Mouse (Mus musculus) thymus, postnatal 10 days (tissue): ENCODE data around the gene Mpig6b.
"Not testable (repeated sequence)": the region's sequence is repeated elsewhere in the genome, so short reads cannot be mapped to it uniquely, and the experiment has no call there.

ENCODE experiments used
- DNase-seq, 2 experiments: peaks; one replicate each; pipeline ENCODE4 v3.0.0; 2021; ENCODE audit warnings: low spot score in 2 of 2

Gene Mpig6b

DNA sequence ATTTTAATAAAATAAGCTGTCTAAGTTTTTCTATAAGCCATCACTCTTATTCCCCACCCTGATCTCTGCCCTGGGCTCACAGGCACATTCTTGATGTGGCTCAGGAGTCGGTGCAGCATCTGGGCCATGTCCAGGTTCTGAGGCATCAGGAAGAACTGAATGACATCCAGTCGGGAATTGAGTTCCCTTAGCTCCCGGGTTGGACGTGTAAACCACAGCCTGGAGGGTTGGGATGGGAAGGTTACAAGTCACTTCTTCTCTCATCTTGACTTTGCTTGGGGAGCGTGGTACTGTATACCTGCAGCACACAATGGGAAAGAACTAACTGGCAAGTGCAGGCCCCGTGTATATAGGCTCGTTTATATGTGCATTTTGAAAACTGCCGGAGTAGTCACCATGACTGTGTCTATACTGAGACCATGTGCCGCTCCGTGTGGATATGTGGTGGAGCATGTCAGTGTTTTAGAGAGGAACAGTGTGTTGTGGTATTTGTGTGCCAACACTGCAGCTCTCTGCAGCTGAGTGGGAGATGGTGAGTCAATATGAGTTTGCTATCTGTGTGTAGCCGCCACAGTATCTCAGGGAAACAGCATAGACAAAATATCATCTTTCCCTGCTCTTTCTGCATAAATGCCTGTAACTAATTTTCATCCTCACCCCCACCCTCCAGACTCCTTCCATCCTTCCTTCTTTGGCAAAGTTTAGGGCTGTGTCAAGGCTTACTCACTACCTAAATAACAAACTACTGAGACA lies 26.7 kb downstream of the Mpig6b start:
- DNase-seq = no peak

DNA sequence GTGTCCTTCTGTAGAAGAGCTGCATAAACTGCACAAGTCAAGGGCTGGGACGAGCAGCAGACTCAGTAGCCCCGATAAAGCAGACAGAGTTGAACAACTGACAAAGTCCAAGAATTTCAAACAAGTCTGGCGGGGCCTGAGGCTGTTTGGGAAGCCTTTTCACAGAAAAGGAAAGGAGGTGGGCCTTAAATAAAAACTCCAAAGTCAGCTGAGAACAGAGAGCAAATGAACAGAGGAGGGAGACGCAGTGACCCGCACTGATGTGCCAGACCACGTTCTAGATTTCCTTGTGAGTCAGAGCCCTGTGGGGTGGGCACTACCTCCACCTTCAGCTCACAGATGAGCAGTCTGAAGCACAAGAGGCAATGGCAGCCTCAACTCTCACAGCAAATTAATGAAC lies 31.1 kb downstream of the Mpig6b start:
- DNase-seq = no peak

DNA sequence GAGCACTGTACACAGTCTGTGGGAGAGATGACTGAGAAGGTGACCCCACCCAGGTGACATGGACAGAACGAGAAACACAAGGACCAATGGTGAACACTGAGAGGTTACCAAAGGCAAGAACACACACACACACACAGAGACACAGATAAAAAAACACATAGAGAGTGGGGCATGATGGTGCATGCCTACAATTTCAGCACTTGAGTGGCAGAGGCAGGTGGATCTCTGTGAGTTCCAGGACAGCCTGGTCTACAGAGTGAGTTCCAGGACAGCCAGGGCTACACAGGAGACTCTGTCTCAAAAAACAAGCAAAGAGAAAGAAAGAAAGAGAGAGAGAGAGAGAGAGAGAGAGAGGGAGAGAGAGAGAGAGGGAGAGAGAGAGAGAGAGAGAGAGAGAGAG lies 32.3 kb downstream of the Mpig6b start:
- DNase-seq = not testable (repeated sequence)

DNA sequence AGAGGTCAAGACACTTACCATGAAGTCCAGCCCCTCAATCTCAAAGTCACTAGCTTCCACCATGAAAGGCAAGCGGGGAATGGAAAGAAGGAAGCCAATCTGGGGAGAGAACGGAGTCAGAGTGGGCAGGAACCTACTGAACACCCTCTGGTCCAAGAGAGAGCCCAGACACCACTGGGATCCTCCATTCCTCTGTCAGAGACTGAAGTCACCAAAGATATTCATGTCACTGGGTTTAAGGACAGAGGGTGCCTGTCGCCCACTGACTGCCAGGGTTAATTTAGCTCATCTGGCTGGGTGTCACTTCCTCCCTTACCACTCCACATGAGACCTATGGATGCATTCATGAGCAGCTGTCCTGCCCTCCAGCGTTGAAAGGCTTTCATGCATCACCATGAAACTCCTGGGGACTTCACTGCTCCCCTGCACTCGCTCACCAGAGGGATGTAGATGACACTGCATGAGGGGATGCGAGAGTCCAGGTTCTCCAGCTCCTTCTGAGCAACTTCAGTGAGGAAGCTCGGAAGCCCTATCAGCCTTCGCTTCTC lies 33.6 kb downstream of the Mpig6b start:
- no peak for DNase-seq

DNA sequence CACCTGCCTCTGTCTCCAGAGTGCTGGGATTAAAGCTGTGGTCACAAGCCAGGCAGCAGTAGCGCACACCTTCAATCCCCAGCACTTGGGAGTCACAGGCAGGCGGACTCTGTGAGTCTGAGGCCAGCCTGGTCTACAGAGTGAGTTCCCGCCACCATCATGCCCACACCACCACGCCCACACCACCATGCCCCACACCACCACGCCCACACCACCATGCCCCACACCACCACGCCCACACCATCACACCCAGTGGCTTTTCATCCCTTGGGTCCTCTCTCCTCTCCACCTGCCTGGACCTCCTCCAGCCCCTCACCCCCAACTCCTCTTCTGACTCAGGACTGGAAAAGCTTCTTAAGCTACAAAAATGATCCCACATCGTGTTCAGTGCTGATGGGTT lies 34.1 kb downstream of the Mpig6b start:
- DNase-seq = no peak

DNA sequence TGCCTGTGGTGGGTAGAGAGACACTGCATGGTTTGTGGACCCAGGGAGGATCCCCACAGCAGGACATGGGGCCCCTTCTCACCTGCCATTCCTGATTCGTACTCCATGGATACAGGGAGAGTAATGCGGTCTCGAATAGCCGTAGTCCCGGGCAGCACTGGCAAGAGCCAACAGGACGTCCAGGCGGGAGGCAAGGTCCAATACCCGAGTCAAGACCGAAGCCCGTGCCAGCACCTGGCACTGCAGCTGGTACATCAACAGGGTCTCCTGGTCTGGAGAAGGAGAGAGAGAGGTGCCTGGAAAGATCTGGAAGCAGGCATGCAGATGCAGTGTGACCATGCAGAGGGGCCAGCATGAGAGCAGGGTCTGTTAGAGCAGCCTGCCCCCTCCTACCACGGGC lies 34.7 kb downstream of the Mpig6b start:
- DNase-seq = no peak

DNA sequence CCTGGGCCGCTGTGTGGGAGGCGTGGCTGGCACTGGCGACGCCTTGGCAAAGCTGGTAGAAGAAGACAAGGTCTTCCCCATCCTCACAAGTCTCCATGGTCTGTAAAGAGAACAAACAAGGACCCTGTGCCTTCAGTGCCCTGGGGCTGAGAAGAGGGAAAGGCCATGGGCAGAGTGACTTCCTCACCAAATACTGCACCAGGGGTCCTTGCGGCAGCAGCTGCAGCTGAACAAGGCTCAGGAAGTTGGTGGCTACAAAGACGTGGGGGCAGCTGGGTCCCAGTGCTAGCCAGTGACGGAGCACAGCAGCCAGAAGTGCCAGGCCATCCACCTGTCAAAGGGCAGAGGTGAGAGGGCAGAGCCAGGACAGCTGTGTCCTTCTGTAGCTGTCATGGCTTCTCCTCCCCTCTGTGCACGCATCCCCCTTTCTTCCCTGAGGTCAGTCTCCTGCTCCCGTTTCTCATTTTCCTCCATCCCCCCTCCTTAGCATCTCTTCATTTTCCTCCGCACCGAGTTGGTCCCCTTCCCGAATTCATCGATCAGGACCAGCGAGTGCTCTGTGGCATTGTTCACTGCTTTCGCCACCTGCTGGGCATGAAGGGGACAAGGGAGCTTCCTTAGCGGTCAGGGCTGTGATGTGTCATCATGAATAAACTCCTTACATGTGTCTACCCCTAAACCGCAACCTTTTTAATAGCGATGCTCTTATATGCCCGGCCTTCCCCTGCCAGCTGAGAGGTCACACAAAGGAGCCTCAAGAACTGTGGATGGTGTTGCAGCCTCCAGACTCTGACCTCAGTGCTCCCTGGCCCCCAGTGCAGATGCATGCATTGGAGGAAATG lies 36.1 kb downstream of the Mpig6b start:
- peak in 1 of 2 experiments; percentile 37 for DNase-seq

DNA sequence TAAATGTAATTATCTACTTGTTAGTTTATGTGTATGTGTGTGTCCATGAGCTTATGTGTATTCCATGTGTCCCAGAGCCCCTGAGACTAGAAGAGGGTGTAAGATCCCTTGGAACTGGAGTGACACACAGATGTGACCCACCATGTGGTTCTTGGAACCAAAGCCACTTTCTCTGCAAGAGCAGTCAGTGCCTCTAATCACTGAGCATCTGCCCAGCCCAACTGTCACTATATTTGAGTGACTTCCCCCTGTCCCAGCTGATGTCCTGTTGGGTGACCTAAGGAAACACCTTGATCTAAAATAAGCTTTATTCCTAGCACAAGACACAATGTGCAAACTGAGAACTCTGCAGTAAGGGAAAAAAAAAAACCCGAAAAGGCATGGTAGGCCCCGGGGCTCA lies 37.7 kb downstream of the Mpig6b start:
- no peak for DNase-seq

DNA sequence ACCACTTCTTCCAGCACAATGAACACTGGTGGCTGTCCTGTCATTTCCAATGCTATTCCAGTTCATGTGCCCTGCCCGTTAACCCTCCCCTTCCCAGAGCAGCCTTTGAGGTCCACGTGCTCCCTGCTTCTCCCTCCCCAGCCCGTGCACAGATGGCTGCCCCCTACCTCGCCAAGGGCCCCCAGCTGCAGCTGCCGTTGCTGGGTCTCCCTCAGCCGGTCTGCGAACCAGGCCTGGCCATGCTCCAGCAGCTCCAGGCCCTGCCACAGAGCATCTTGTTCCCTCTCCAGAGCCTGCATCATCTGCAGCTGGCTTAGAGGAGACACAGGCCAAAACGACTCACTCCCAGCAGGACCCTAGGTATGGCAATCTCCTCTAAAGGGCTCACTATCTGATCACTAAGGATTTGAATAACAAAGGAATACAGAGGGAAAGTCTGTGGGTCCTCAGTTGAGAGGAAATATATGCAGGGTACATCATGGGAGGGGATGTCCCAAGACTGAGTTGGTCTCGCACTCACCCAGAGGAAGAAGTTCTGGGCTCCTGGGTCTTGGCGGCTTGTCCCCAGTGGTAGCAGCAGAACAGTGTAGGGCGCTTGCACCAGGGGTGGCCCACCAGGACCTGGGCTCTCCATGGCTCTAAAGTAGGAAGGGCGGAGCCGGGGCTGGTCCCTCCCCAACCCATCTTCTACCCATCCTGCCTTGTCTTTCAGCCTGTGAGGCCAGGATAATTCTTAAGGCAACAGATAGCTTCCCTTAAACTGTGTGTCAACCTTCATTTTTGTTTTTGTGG lies 38.5 kb downstream of the Mpig6b start, which contains the start of gene Sapcd1:
Gene Sapcd1 (minus strand): TSS at position 740 of the 792 bp plus-strand sequence.
- no peak for DNase-seq

DNA sequence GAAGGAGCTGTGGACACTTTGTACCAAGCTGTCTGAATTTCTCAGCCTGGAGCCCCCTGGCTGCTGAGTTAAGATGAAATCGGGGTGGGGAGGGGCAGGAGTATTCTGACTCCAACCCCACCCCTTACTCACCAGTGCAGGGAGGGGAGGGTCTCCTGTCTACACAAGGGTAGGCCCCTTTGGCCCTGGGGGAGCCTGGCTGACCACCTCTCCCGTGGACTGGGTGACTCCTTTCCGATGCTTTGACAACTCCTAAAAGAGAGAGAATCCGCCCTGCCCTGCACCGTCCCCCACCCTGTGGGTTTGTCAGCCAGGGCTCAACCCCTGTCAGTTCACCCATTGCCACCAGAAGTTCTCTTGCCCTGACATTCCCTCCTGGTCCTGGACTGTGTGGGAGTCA lies 39.8 kb downstream of the Mpig6b start:
- DNase-seq = no peak

DNA sequence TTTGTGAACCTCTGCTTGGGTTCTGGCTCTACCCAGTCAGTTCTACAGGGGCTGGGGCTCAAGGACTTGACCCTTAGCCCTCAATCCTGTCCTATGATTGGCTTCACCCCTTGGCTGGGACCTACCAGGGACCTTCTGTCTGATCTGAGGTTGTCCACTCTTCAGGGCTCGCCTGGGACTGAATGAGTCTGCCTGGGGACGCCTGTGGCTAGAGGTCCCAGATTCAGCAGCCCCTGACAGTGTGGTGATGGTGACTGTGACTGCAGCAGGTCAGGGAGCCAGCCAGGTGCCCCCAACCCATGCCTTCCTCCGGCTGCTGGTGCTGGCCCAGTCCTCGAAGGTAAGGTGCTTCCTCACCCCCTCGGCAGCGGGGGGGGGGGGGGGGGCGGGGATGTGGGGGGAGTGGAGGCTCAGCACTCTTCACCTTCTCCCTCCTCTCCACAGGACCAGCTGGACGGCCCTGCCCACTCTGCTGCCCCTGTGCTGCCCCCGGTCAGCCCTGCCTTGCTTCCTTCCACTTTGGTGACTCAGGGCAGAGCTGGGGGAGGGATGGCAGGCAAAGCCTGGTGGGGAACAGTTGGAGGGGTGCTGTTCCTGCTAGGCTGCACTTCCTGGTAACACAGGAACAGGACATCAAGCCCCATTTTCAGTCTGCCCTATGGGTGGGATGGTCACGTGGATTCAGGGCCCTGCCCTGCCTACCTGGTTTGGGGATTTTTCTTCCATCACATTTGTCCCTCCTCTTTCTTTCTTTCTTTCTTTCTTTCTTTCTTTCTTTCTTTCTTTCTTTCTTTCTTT lies 41.1 kb downstream of the Mpig6b start:
- DNase-seq = no peak

DNA sequence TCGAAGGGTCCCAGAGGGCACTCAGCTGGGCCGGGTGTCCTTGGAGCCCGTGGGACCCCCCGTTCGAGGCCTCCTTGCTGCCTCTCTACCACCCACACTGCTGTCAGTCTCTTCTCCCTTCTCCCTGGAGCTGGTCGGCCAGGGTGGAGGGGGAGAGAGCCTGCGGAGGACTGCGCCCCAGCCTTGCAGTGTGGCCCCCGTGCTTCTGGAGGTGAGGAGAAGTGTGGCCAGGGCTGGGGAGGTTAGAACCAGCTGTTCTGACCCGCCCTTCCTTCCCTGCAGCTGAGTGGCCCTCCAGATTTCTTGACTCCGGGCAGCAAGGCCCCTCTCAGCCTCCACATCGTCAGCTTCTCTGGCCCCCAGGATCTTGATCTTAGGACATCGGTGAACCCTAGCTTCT lies 41.7 kb downstream of the Mpig6b start:
- no peak for DNase-seq

DNA sequence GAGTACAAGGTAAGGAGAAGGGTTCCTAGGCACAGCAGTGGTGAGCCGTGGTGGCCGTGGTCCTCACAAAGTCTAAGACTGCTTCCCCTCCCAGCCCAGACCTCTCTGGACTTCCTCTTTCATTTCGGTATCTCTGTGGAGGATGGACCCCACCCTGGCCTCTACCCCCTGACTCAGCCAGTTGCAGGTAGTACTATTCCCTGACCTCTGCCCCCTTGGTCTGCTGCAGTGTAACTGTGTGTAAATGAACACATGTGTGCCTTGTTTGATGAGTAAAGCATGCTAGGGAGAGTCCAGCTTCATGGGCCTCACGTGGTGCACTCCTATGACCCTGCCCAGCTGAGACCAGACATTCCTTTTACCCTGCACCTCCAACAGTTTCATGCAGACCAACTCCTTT lies 42.2 kb downstream of the Mpig6b start:
- DNase-seq = no peak

DNA sequence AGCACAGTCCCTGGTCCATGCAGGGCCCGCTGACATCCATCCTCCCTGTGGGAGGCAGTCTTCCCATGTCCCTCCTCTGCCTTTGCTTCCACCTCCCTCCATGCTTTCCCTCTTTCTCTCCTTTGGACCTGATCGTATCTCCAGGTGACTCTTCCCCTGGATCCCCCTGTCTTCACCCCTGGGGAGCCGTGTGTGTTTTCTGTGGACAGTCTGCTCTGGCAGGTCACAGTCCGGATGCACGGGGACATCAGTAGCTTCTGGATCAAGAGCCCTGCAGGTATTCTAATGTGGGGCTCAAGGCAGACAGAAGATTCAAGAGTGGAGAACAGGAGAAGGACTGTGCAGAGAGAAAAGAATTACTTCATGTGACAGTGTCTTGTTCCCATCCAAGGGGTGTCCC lies 42.8 kb downstream of the Mpig6b start:
- DNase-seq = no peak

DNA sequence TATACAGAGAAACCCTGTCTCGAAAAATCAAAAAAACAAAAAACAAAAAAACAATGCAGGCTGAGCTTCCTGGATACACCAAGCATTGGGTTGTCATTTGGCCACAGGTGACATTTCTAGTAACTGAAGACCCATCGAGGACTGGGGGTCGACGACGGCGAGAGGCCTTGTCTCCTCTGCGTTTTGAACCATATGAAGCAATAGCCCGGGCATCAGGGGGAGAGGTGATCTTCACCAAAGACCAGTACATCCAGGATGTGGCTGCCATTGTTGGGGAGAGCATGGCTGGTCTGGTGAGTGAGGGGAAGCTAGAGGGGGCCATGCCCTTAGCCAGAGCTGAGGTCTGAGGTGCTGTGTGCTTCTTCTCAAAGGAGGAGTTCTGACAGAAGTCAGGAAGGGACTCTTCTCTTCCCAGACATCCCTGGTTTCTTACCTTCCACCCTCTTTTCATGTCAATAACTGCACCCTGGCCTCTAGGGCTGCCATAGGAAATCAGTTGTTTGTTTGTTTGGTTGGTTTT lies 43.4 kb downstream of the Mpig6b start:
- DNase-seq = no peak

DNA sequence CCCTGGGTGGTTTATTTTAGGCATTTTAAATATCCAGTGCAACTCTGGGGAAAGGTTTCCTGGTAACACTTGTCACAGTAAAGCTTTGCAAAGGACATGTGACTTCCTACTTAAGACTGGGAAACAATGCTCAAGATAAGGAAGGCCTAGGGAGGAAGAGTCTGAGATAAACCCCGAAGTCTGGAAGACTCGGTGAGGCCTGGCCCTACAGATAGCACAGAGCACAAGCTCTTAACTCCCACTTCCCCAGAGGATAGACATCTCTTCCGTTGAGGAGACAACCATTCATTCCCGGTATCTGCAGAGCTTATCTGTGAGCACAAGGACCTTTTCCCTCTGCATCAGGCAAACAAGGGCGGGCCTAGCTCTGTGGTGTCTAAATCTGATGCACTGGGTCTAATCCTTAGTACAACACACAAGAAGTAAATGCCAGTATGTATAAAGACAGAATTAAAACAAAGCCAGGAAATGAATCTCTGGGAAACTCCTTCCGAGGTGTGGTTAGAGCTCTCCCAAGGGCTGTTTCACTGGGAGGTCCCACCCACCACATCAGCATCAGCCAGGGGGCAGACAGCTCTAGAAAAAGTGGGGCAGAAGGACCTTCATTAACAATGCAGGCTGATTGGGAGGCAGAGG lies 44.0 kb downstream of the Mpig6b start:
- DNase-seq = no peak

DNA sequence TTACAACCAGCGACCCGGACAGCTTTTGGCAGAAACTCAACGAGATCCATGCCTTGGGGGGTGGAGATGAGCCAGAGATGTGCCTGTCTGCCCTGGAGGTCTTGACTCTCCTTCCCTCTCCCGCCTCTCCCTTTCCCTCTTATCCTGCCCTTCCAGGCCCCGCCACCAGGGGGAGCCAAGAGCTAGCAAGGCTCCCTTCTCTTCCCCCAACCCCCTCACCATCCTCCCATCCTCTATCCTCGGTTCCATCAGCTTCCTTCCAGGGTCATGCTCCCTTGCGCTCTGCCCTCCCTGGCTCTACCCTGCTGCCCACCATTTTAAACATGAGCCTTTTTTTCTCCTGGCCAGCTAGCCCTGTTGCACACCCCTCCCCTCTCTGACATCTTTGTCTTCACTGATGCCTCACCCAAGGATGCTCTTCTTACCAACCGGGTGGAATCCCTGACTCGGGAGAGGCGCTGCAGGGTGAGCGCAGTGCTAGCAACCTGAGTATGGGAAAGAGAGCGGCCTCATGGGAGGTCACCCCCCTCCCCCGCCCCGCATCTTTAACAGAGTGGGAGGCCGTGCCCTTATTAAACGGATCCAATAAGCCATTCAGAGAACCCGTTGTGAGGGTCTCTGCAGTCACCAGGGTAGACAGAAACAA lies 44.7 kb downstream of the Mpig6b start:
- peak; percentile 81 to 96 for DNase-seq

DNA sequence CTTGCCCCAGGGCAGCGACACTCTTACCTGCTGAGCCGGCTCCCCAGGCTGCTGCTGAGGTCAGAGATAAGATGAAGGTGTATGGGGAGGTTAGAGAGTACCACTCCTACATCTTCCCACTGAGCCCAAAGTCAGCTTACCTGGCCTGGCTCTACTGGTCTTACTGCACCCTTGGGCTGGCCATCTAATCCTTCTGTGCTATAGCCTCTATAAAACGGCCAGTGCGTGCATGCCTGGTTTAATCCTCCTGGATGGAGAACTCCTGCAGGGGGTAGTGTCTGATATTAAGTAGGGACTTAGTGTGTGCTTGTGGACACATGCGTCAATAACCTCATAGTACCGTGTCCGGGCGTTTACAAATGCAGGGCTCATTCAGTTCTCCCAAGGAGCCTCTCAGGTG lies 45.4 kb downstream of the Mpig6b start:
- DNase-seq = no peak

DNA sequence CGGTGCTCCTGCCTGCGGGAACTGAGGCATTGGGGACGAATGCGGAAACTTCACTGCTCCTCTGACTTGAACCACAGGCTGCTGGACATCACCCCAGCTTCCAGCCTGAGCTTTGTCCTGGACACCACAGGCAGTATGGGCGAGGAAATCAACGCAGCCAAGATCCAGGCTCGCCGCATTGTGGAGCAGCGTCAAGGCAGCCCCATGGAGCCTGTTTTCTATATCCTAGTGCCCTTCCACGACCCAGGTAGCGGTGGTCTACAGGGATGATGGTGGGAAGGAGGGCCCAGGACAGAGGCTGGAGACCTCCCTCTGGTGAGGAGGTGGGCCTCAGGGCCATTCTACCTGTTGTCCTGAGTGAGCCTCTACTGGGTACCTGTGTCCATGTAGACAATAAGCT lies 46.1 kb downstream of the Mpig6b start:
- no peak for DNase-seq

DNA sequence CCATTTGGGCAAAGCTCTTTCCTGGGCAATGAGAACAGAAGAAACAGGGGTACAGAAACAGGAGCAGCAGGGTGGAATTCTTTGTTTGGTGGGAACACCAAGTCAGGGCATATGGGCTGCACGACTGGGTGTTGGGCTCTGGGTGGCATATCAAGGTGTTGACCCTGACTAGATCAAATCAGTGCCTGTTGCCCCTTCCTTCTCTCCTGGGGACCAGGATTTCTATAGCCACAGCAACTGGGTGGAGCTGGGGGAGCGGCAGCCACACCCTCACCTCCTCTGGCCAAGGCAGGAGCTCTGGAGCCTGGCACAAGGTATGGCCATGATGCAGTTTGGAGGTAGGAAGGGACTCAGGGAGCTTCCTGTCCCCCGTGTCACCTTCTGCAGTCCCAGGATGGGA lies 47.8 kb downstream of the Mpig6b start:
- no peak for DNase-seq
